Mouse (Mus musculus): ENCODE data around the gene Lsm3.

Lsm3 gene

GRCm38 (mm10) chr6:91509326-91509725, 6.4 kb upstream of the Lsm3 start:
- DNase-seq (ENCODE audit: low spot score in 2 of 2), result peak in 1 of 2 experiments; percentile 64

GRCm38 (mm10) chr6:91510211-91510610, 5.5 kb upstream of the Lsm3 start:
- no peak for DNase-seq (ENCODE audit: low spot score in 2 of 2)

- no peak for DNase-seq (ENCODE audit: low spot score in 2 of 2)
Observed at GRCm38 (mm10) chr6:91514135-91514534, 1.6 kb upstream of the Lsm3 start.

GRCm38 (mm10) chr6:91514737-91515362, 878 bp upstream of the Lsm3 start:
- no peak for DNase-seq (ENCODE audit: low spot score in 2 of 2)

GRCm38 (mm10) chr6:91518454-91519020, 2.8 kb downstream of the Lsm3 start:
- DNase-seq (ENCODE audit: low spot score in 2 of 2), result no peak

GRCm38 (mm10) chr6:91522816-91523215, 7.1 kb downstream of the Lsm3 start:
- DNase-seq (ENCODE audit: low spot score in 2 of 2), result no peak

- no peak for DNase-seq (ENCODE audit: low spot score in 2 of 2)
Observed at GRCm38 (mm10) chr6:91525544-91525943, 9.8 kb downstream of the Lsm3 start.

- DNase-seq (ENCODE audit: low spot score in 2 of 2), result no peak
Observed at GRCm38 (mm10) chr6:91527227-91527860, 11.6 kb downstream of the Lsm3 start.

- DNase-seq (ENCODE audit: low spot score in 2 of 2), result no peak
Observed at GRCm38 (mm10) chr6:91528265-91528664, 12.5 kb downstream of the Lsm3 start.

- no peak for DNase-seq (ENCODE audit: low spot score in 2 of 2)
Observed at GRCm38 (mm10) chr6:91530673-91531072, 14.9 kb downstream of the Lsm3 start.

GRCm38 (mm10) chr6:91531276-91531675, 15.5 kb downstream of the Lsm3 start:
- DNase-seq (ENCODE audit: low spot score in 2 of 2), result no peak

- no peak for DNase-seq (ENCODE audit: low spot score in 2 of 2)
Observed at GRCm38 (mm10) chr6:91532661-91533060, 16.9 kb downstream of the Lsm3 start.

GRCm38 (mm10) chr6:91533359-91533758, 17.6 kb downstream of the Lsm3 start:
- no peak for DNase-seq (ENCODE audit: low spot score in 2 of 2)

GRCm38 (mm10) chr6:91533771-91534170, 18.0 kb downstream of the Lsm3 start:
- no peak for DNase-seq (ENCODE audit: low spot score in 2 of 2)

- DNase-seq (ENCODE audit: low spot score in 2 of 2), result no peak
Observed at GRCm38 (mm10) chr6:91534268-91534667, 18.5 kb downstream of the Lsm3 start.

- no peak for DNase-seq (ENCODE audit: low spot score in 2 of 2)
Observed at GRCm38 (mm10) chr6:91535231-91535630, 19.5 kb downstream of the Lsm3 start.

GRCm38 (mm10) chr6:91536047-91536765, 20.5 kb downstream of the Lsm3 start:
- no peak for DNase-seq (ENCODE audit: low spot score in 2 of 2)

- DNase-seq (ENCODE audit: low spot score in 2 of 2), result no peak
Observed at GRCm38 (mm10) chr6:91541276-91541675, 25.5 kb downstream of the Lsm3 start.

GRCm38 (mm10) chr6:91543056-91543455, 27.3 kb downstream of the Lsm3 start:
- DNase-seq (ENCODE audit: low spot score in 2 of 2), result no peak

- DNase-seq (ENCODE audit: low spot score in 2 of 2), result no peak
Observed at GRCm38 (mm10) chr6:91546241-91546884, 30.6 kb downstream of the Lsm3 start.

GRCm38 (mm10) chr6:91547313-91547712, 31.6 kb downstream of the Lsm3 start:
- DNase-seq (ENCODE audit: low spot score in 2 of 2), result no peak

GRCm38 (mm10) chr6:91549621-91550020, 33.9 kb downstream of the Lsm3 start:
- DNase-seq (ENCODE audit: low spot score in 2 of 2), result no peak

Measured in right cerebral cortex, postnatal 10 days (tissue).